Mouse (Mus musculus): Measurements from ENCODE around the gene Taf6l.

DNA sequence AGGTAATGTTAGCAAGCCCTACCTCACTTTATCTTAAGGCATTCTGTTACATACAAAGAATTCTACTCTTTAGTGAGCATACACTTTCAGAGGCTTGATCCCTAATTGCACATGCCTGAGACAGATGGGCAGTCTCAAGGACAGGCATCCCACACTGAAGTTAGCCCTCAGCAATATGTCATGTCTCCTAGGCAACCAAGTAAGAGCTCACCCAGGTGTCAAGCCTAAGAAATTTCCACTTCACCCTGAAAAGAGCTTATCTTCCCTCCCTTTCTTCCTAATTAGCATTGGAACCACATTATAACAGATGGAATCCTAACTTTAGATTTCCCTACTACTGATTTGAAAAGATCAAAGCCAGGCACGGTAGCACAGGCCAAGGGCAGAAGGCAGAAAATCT lies 3.0 kb upstream of the Taf6l start:
- TF ChIP-seq POLR2A (IDR thresholded peaks at IDR 0.05; ENCODE audit: borderline replicate concordance, extremely low read depth, insufficient read depth, insufficient read length, poor library complexity, severe bottlenecking) (no peak), CTCF (IDR thresholded peaks at IDR 0.05; ENCODE audit: borderline replicate concordance, extremely low read depth, insufficient read depth, insufficient read length) (no peak)

Data from brain, embryonic 14.5 days (tissue).